Mouse (Mus musculus) stomach, embryonic 15.5 days (tissue): ENCODE results near the gene Pou2f2. TPM values are rescaled to one million over a fixed set of nuclear protein-coding genes. Genes with fewer than 3 reads are reported as not detected.
A peak's percentile ranks its signal among the peaks of the same experiment; 100 is the strongest.

Experiments used
- ATAC-seq: fragments of 200-750 bp; cut with Nextera tagmentation; 2 replicates; pipeline ENCODE4 v1.8.0; 2017; ENCODE audit warnings: low read depth, moderate number of reproducible peaks, moderate TSS enrichment; ENCODE audit not compliant: insufficient read depth, low FRiP score
- H3K27ac ChIP-seq: fragments of 300-500 bp; sonication (generic); 2 replicates; pipeline ENCODE4 v1.5.1; 2015; ENCODE audit warnings: mild to moderate bottlenecking, inconsistent platforms
- H3K27me3 ChIP-seq: fragments of 300-500 bp; sonication (generic); replicated peaks from 2 replicates; pipeline ENCODE4 v1.6.1; 2015; ENCODE audit warnings: inconsistent platforms
- H3K36me3 ChIP-seq: fragments of 300-500 bp; sonication (generic); 2 replicates; pipeline ENCODE4 v1.6.1; 2015; ENCODE audit warnings: inconsistent platforms
- H3K4me1 ChIP-seq: fragments of 300-500 bp; sonication (generic); 2 replicates; pipeline ENCODE4 v1.6.1; 2015; ENCODE audit warnings: inconsistent platforms
- H3K4me2 ChIP-seq: fragments of 300-500 bp; sonication (generic); 2 replicates; pipeline ENCODE4 v1.6.1; 2015; ENCODE audit warnings: mild to moderate bottlenecking, inconsistent platforms
- H3K4me3 ChIP-seq: fragments of 300-500 bp; sonication (generic); replicated peaks from 2 replicates; pipeline ENCODE4 v1.5.1; 2015; ENCODE audit warnings: inconsistent platforms
- H3K9ac ChIP-seq: fragments of 300-500 bp; sonication (generic); 2 replicates; pipeline ENCODE4 v1.6.1; 2015; ENCODE audit warnings: inconsistent platforms
- H3K9me3 ChIP-seq: fragments of 300-500 bp; sonication (generic); 2 replicates; pipeline ENCODE4 v1.6.1; 2016; ENCODE audit warnings: inconsistent platforms
- WGBS: fragments of 180-500 bp; shearing (Covaris S2); methylation state at CpG from one replicate; pipeline ENCODE4 v1.1.7; 2015; 5-methylcytosine and 5-hydroxymethylcytosine counted together
- polyA plus RNA-seq: library from polyadenylated mRNA; unstranded; fragments of >200 nt; fragmentation: Nextera tagmentation; extraction: Ambion mirVana; gene quantifications from 2 replicates; pipeline ENCODE4 v1.2.1, GENCODE M21; 2015

Gene Pou2f2
- polyA plus RNA-seq, 1 experiment from 2014 or later, result 1.4 TPM

GRCm38 (mm10) chr7:25156158-25156648 lies 23.3 kb downstream of the Pou2f2 start:
- Histone ChIP-seq H3K4me2 (peak overlapping the region; percentile 43), H3K4me3 (no peak overlapping the region), H3K27me3 (peaks cover 11% of the 10 kb centered on the region; the same call in 1 of the 2 replicates), H3K27ac (no peak overlapping the region), H3K9ac (no peak overlapping the region), H3K9me3 (no peaks in the 10 kb centered on the region), H3K36me3 (no peaks in the 10 kb centered on the region), H3K4me1 (peaks cover 32% of the 10 kb centered on the region)
- ATAC-seq, result no peak
- WGBS, result 19% methylated on average over 14 of the region's 14 CpGs

- 10% methylated on average over 17 of the region's 17 CpGs for WGBS
- Histone ChIP-seq H3K4me1 (peaks cover 38% of the 10 kb centered on the region), H3K27me3 (peaks cover 15% of the 10 kb centered on the region; the same call in 1 of the 2 replicates), H3K4me3 (no peak overlapping the region; the same call in 1 of the 2 replicates), H3K27ac (no peak overlapping the region), H3K9ac (no peak overlapping the region), H3K9me3 (no peaks in the 10 kb centered on the region), H3K36me3 (no peaks in the 10 kb centered on the region), H3K4me2 (peak overlapping the region; percentile 43)
- ATAC-seq, result peak; percentile 90
Measured at GRCm38 (mm10) chr7:25155469-25156157, 23.9 kb downstream of the Pou2f2 start.

GRCm38 (mm10) chr7:25154648-25155047 lies 24.9 kb downstream of the Pou2f2 start:
- Histone ChIP-seq H3K9ac (no peak overlapping the region), H3K9me3 (no peaks in the 10 kb centered on the region), H3K4me2 (no peak overlapping the region)

GRCm38 (mm10) chr7:25153841-25154240 lies 25.7 kb downstream of the Pou2f2 start:
- H3K9me3 ChIP-seq, result no peaks in the 10 kb centered on the region
- H3K4me3 ChIP-seq, result no peak overlapping the region
- ATAC-seq, result no peak
- no peak overlapping the region for H3K27ac ChIP-seq
- H3K36me3 ChIP-seq, result no peaks in the 10 kb centered on the region
- WGBS, result 47% methylated on average over 7 of the region's 7 CpGs
- H3K27me3 ChIP-seq, result peaks cover 25% of the 10 kb centered on the region; the same call in 1 of the 2 replicates
- H3K4me2 ChIP-seq, result no peak overlapping the region
- H3K9ac ChIP-seq, result no peak overlapping the region
- peaks cover 38% of the 10 kb centered on the region for H3K4me1 ChIP-seq

More at GRCm38 (mm10) chr7:25154648-25155047, 24.9 kb downstream of the Pou2f2 start:
- no peak for ATAC-seq
- peaks cover 23% of the 10 kb centered on the region; the same call in 1 of the 2 replicates for H3K27me3 ChIP-seq
- 62% methylated on average over 4 of the region's 4 CpGs for WGBS
- no peaks in the 10 kb centered on the region for H3K36me3 ChIP-seq
- H3K4me3 ChIP-seq, result no peak overlapping the region
- peaks cover 38% of the 10 kb centered on the region for H3K4me1 ChIP-seq
- H3K27ac ChIP-seq, result no peak overlapping the region

GRCm38 (mm10) chr7:25151916-25152556 lies 27.5 kb downstream of the Pou2f2 start:
- no peaks in the 10 kb centered on the region for H3K36me3 ChIP-seq
- peaks cover 28% of the 10 kb centered on the region; the same call in 1 of the 2 replicates for H3K27me3 ChIP-seq
- no peaks in the 10 kb centered on the region for H3K9me3 ChIP-seq
- H3K4me2 ChIP-seq, result no peak overlapping the region
- peaks cover 38% of the 10 kb centered on the region for H3K4me1 ChIP-seq
- H3K4me3 ChIP-seq, result no peak overlapping the region
- ATAC-seq, result no peak
- 47% methylated on average over 10 of the region's 10 CpGs for WGBS
- no peak overlapping the region for H3K9ac ChIP-seq
- no peak overlapping the region for H3K27ac ChIP-seq

GRCm38 (mm10) chr7:25151009-25151408 lies 28.5 kb downstream of the Pou2f2 start:
- no peaks in the 10 kb centered on the region for H3K9me3 ChIP-seq
- H3K36me3 ChIP-seq, result no peaks in the 10 kb centered on the region
- no peak overlapping the region for H3K4me3 ChIP-seq
- no peak for ATAC-seq
- no peak overlapping the region for H3K27ac ChIP-seq
- 5% methylated on average over 7 of the region's 7 CpGs for WGBS
- H3K27me3 ChIP-seq, result peaks cover 23% of the 10 kb centered on the region; the same call in 1 of the 2 replicates
- H3K4me2 ChIP-seq, result 0 out of 2 replicates have a peak overlapping the region, but pooled peaks have one; percentile 5
- peaks cover 36% of the 10 kb centered on the region for H3K4me1 ChIP-seq
- H3K9ac ChIP-seq, result no peak overlapping the region

GRCm38 (mm10) chr7:25150151-25150663 lies 29.3 kb downstream of the Pou2f2 start:
- Histone ChIP-seq H3K9me3 (no peaks in the 10 kb centered on the region), H3K36me3 (no peaks in the 10 kb centered on the region), H3K4me1 (peaks cover 28% of the 10 kb centered on the region), H3K27ac (no peak overlapping the region), H3K9ac (no peak overlapping the region), H3K4me3 (no peak overlapping the region), H3K4me2 (peak overlapping the region; percentile 21), H3K27me3 (peaks cover 21% of the 10 kb centered on the region; the same call in 1 of the 2 replicates)
- under 1% methylated on average over 16 of the region's 18 CpGs for WGBS
- ATAC-seq, result no peak

- H3K27ac ChIP-seq, result no peak overlapping the region
- H3K9me3 ChIP-seq, result no peaks in the 10 kb centered on the region
- H3K4me2 ChIP-seq, result no peak overlapping the region
- WGBS, result 5% methylated on average over 10 of the region's 10 CpGs
- H3K4me1 ChIP-seq, result peaks cover 3% of the 10 kb centered on the region
- H3K36me3 ChIP-seq, result no peaks in the 10 kb centered on the region
- H3K9ac ChIP-seq, result no peak overlapping the region
- no peak for ATAC-seq
- no peak overlapping the region for H3K4me3 ChIP-seq
- H3K27me3 ChIP-seq, result peaks cover 19% of the 10 kb centered on the region; the same call in 1 of the 2 replicates
Measured at GRCm38 (mm10) chr7:25145896-25146295, 33.6 kb downstream of the Pou2f2 start.

- H3K9me3 ChIP-seq, result no peaks in the 10 kb centered on the region
Measured at GRCm38 (mm10) chr7:25141761-25142160, 37.8 kb downstream of the Pou2f2 start.

GRCm38 (mm10) chr7:25137553-25137952 lies 42.0 kb downstream of the Pou2f2 start:
- H3K9ac ChIP-seq, result no peak overlapping the region
- H3K27ac ChIP-seq, result no peak overlapping the region
- no peaks in the 10 kb centered on the region for H3K36me3 ChIP-seq
- H3K4me3 ChIP-seq, result no peak overlapping the region
- H3K4me1 ChIP-seq, result 0 out of 2 replicates have a peak, but pooled peaks cover 4% of the 10 kb centered on the region
- WGBS, result 36% methylated on average over 3 of the region's 3 CpGs
- H3K4me2 ChIP-seq, result no peak overlapping the region
- H3K9me3 ChIP-seq, result no peaks in the 10 kb centered on the region
- ATAC-seq, result no peak
- H3K27me3 ChIP-seq, result peaks cover 30% of the 10 kb centered on the region

More at GRCm38 (mm10) chr7:25141761-25142160, 37.8 kb downstream of the Pou2f2 start:
- Histone ChIP-seq H3K27me3 (no peaks in the 10 kb centered on the region), H3K36me3 (no peaks in the 10 kb centered on the region), H3K4me1 (no peaks in the 10 kb centered on the region), H3K9ac (no peak overlapping the region), H3K4me2 (no peak overlapping the region), H3K4me3 (no peak overlapping the region), H3K27ac (no peak overlapping the region)
- no peak; the same call in 1 of the 2 replicates for ATAC-seq
- 0% methylated on average over 5 of the region's 5 CpGs for WGBS

GRCm38 (mm10) chr7:25133092-25134049 lies 46.2 kb downstream of the Pou2f2 start:
- Histone ChIP-seq H3K27me3 (peaks cover 48% of the 10 kb centered on the region), H3K9ac (no peak overlapping the region), H3K4me2 (peak overlapping the region; percentile 41), H3K4me1 (0 out of 2 replicates have a peak, but pooled peaks cover 4% of the 10 kb centered on the region), H3K9me3 (no peaks in the 10 kb centered on the region), H3K36me3 (no peaks in the 10 kb centered on the region), H3K27ac (no peak overlapping the region), H3K4me3 (no peak overlapping the region)
- peak; percentile 41; the same call in 1 of the 2 replicates for ATAC-seq
- WGBS, result 8% methylated on average over 38 of the region's 38 CpGs
